Mouse (Mus musculus): ENCODE results near the gene Celf2.

Celf2 gene

GRCm38 (mm10) chr2:6677457-6677856 lies 831.9 kb downstream of the Celf2 start:
- DNase-seq (ENCODE audit: low spot score): no peak

GRCm38 (mm10) chr2:6674401-6674800 lies 835.0 kb downstream of the Celf2 start:
- no peak for DNase-seq (ENCODE audit: low spot score)

DNA sequence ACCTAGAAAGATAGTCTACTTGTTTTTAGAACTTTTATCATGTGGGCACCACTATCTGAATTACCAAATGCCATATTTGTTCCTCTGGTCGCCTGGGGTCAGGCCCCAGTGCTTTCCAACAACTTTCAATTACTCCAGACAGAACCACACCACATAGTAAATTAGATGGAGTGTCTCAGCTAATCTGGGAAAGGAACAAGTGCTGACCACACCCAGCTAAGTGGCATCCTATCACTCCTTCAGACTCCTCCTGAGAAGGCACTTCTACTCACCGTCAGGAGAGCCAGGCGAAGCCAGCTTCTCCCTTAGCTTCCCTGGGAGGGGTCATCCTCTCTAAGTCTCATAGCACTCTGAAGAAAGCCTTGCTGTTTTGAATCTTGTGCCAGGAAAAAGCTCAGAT lies 835.9 kb downstream of the Celf2 start:
- DNase-seq (ENCODE audit: low spot score): no peak

DNA sequence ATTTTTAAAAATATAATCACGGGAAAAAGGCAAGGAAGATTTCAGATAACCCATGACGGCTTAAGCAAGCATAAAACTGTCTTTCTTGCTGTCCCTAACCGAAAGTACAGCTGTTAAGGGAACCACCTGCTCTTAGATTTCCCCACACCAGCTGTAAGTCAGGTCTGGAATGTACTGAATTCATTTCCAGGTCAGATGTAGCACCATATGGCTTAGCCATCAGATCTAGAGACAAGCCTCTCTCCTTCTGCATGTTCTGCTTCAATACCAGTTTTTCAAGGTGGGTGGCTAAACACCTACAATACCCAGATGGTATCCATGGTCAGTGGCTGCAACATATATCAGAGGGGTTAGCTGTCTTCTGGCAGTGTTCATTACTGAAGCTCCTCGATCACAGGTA lies 841.8 kb downstream of the Celf2 start:
- no peak for DNase-seq (ENCODE audit: low spot score)

DNA sequence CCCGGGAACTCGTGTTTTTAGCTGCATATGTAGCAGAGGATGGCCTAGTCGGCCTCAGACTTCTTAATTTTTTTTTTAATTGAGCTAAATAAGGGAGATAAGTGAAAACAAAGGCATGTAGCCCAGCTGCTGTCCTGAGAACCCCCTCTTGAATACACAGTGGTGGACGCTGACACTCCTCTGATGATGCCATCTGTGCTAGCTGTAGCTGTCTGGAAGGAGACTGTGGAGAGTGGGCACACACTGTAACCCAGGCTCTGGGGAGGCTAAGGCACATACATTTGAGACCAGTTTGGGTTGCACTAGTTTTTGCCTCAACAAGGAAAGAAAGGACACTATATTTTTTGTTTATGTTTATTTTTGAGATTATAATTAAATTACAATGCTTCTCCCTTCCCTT lies 849.5 kb downstream of the Celf2 start:
- no peak for DNase-seq (ENCODE audit: low spot score)

GRCm38 (mm10) chr2:6653719-6654118 lies 855.6 kb downstream of the Celf2 start:
- DNase-seq (ENCODE audit: low spot score): no peak

DNA sequence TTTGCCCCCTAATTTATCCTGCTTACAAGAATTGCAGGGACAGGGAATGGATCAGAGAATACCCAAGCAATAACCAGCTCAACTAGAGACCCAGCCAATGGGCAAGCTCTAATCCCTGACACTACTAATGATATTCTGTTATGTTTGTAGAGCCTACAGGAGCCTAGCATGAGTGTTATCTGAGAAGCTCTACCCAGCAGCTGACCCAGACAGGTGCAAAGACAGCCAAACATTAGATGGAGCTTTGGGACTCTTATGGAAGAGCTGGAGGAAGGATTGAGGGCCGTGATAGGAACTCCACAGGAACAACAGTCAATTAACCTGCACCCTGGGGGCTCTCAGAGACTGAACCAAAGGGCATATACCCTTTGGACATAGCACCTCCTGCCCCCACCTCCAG lies 857.7 kb downstream of the Celf2 start:
- DNase-seq (ENCODE audit: low spot score): no peak

DNA sequence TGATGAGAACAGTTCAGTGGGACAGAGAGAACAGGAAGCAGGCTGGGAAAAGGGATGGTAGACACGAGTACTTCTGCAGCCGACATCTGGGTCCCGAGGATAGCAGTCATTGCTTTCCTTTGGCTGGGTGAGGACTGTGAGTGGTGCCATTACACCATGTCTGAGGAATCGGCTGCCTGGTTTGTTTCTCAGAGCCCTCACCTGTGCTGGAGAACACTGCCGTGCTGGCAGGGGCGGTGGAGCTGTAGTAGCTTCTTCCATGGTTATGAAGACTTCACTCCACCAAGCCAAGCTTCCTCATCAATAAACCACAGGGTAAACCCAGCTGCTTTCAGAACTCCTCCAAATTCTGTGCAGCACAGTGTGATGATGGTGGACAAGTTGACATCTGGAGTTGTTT lies 860.5 kb downstream of the Celf2 start:
- DNase-seq (ENCODE audit: low spot score): no peak

- DNase-seq (ENCODE audit: low spot score): no peak
Measured at GRCm38 (mm10) chr2:6647028-6647427, 862.3 kb downstream of the Celf2 start.

DNA sequence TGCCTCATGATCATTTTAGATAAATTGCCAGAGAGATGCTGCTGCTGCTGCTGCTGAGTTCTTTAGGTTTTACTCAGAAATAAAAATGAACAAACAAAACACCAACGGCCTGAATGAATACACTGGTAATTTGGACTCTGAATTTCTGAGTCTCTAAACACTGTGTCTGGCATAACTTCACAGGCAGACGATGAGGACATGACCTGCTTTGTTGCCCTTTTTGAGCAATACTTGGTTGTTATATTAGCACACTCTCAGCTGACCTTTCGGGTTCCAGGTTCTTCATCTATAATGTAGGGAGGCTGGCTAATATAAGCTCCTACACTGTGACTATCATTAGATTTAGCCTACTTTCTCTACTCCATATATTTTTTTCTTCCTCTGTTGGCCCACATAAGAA lies 863.0 kb downstream of the Celf2 start:
- no peak for DNase-seq (ENCODE audit: low spot score)

DNA sequence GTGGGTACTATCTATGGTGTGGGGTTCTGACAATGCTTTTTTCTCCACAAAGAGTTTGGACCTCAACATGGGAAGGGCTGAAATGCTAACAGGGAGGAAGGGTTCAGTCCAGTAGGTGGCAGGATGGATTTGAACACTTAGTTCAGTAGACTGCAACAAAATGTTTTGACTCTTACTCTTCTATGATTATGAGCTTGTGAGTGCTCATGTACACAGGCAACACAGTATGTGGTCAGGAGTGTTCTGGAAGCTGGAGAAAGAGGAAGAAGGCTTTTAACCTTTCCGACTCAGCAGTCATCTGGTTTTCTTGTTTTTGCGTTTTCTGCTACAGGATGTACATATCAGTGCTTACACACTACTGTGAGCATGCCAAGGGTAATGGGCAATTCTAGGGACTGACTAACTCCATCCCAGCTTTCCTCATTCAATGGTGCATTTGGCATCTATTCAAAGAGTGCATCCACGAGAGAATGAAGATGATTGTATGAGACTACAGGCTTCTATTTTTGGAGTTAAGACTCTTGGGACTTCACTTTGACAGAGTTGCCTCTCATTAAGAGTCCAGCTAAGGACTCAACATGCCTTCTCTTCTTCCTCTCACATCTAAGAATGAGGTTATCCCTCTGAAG lies 867.0 kb downstream of the Celf2 start:
- no peak for DNase-seq (ENCODE audit: low spot score)

DNA sequence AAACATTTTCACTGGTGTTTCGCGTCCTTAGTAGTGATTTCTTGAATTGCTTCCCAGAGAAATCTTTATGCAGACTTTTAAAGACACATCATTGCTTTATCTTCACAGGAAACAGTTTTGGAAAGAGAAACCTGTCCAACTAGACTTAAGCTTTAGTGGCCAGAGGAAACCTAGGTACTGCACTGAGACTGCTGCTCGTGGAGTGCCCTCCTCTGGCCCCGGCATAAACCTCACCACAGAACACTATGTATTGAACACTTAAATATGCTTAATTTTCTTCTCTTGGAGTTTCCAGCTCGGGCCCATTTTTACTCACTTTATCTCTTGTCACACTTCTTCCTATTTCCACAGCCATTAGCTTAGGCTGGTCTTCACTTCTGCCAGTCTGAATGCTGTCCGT lies 870.0 kb downstream of the Celf2 start:
- DNase-seq (ENCODE audit: low spot score): no peak

GRCm38 (mm10) chr2:6637147-6637546 lies 872.2 kb downstream of the Celf2 start:
- no peak for DNase-seq (ENCODE audit: low spot score)

DNA sequence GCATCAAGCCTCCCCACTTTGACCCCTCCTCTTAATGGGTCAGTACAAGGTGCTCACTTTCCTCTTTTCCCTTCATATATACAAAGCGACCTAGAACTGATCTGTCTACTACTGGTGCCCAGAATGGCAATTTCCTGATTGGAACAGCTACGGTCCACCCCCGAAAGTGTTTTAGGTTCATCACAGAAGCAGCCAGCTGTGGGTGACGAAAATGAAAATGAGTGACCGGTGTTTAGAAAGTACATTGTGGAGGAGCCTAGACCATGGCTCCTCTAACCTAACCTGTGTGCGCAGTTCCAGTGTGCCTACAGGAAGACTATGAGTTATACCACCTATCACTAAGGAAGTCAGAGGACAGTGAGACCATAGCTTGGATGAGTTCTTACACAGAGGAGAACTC lies 874.5 kb downstream of the Celf2 start:
- DNase-seq (ENCODE audit: low spot score): no peak

DNA sequence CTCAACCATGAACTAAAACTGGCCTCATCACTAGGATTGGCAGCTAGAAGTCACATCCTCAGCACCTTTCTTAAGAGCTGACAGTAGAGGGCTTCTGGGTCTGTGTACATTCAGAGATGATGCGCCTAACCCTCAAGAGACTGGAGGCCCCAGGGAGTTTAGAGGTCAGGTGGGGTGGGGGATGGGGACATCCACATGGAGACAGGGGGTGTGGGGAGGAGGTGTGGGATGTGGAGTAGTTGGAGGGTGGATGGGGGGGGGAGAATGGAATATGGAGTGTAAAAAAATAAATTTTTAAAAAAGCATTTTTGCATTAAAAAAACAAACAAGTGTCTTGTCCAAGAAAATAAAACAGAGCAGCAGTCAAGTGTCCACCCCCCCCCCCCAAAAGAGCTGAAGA lies 876.2 kb downstream of the Celf2 start:
- DNase-seq (ENCODE audit: low spot score): no peak

GRCm38 (mm10) chr2:6623802-6624201 lies 885.6 kb downstream of the Celf2 start:
- no peak for DNase-seq (ENCODE audit: low spot score)

GRCm38 (mm10) chr2:6622082-6622481 lies 887.3 kb downstream of the Celf2 start:
- no peak for DNase-seq (ENCODE audit: low spot score)

- no peak for DNase-seq (ENCODE audit: low spot score)
Measured at GRCm38 (mm10) chr2:6618856-6619255, 890.5 kb downstream of the Celf2 start.

DNA sequence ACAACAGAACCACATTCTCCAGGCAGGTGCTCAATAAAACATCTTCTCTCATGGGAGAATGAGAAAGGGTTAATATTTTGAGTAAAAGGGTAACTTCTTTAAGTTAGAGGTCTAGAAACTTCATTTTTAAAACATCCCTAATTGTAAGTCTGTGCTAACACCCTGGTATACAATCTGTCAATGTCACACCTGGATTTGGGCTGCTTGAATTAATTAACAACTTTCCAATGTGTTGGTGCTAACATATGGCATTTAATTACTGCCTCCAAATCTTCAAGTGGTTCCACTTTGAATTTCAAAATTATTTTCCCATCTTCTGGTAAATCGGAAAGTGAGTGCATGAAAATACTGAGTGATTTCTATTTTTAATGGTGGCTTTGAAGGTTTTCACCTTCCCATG lies 890.9 kb downstream of the Celf2 start:
- no peak for DNase-seq (ENCODE audit: low spot score)

GRCm38 (mm10) chr2:6604347-6604746 lies 905.0 kb downstream of the Celf2 start:
- DNase-seq (ENCODE audit: low spot score): no peak

DNA sequence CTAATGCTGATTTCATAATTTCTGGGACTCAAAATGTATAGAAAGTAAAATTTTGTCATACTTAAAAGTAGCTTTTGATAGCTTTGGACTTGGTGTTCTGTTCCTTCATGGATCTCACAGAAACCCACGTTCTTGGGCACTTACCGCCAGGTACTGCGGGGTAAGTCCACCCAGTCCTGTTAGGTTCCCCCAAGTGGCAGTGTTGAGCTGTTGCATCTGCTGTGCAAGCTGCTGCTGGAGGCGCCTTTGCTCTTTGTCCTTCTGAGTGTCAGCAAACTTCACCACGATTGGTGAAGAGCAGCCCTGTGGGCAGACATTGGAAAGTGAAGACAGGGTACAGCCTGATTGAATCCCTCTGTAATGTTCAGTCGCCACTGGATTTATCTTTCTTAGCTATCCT lies 905.5 kb downstream of the Celf2 start:
- DNase-seq (ENCODE audit: low spot score): no peak

DNA sequence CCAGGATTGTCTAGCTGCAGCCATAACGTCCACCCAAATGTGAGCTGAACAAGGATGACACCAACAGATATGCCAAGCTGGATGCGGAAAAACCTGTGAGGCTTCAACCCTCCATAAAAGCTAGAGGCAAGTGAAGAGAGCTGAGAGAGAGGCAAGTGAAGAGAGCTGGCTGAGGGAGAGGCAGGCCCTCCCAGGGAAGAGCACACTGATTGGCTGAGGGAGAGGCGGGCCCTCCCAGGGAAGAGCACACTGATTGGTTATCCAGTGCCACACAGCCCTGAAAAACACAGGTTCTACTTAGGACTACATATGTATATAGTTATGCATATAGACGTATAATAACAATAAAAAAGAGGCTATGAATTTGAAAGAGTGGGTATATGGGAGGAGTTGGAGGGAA lies 907.2 kb downstream of the Celf2 start:
- DNase-seq (ENCODE audit: low spot score): no peak

DNA sequence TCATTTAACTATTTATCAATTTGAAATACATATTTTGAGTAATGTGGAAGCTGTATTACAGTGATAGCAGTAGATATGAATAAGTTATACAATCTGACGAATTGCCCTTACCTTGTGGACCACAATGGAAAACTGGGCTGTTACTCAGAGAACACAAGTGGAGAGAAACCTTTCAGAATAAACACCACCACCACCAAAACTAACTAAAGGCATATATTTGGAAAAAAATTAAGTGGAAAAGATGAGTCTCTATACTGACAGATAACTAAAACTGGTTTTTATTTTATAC lies 910.5 kb downstream of the Celf2 start:
- no peak for DNase-seq (ENCODE audit: low spot score)

DNA sequence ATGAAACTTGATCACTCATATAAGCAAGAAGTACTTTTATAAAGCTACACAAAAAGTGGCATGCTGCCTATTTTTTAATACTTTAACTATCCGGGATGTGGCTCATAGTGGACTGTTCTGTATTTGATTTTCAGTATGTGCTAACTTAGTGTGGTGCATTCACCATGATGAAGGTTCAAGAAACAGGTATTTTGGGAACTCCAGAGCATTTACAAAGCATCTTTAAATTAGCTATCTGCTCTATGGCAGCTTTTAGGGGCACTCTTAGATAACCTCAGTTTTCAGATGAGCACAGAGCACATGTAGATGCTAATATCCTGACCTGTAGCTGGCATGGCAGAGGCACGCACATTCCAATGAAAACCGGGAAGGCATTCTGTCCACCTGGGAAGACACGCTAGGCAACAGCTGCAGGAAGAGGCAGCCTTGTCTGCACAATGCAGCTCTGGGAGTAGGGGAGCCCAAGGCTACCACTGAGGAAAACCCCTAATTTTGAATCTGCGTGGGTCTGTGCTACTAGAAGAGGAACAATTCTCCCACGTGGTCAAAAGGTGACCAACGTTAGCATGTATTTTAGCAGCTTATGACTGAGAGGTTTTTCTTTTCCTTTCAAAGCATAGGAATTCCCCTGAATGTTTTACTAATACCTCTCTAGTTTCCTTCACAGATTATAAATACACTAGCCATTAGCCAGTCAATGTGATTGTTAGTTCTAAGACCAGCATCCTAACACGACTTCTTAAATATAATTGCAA lies 911.1 kb downstream of the Celf2 start:
- no peak for DNase-seq (ENCODE audit: low spot score)

Data from testis, postnatal 10 days (tissue).